Mouse (Mus musculus) olfactory bulb, adult 2 months (tissue): ENCODE measurements around the gene Uroc1. TPM values are rescaled to one million over a fixed set of nuclear protein-coding genes. Genes with fewer than 3 reads are reported as not detected.

ENCODE experiments used
- H3K27ac ChIP-seq: fragments of 200-500 bp; 2 replicates; pipeline ENCODE4 v1.5.1; 2012; ENCODE audit warnings: low read depth, low read length; ENCODE audit not compliant: insufficient read depth
- H3K4me1 ChIP-seq: fragments of 200-500 bp; 2 replicates; pipeline ENCODE4 v1.6.1; 2012; ENCODE audit warnings: low read length; ENCODE audit not compliant: control insufficient read depth, insufficient read depth
- H3K4me3 ChIP-seq: fragments of 200-500 bp; 2 replicates; pipeline ENCODE4 v1.5.1; 2012; ENCODE audit warnings: mild to moderate bottlenecking, low read depth, low read length, moderate library complexity; ENCODE audit not compliant: insufficient read depth
- CTCF ChIP-seq: fragments of 200-500 bp; IDR thresholded peaks from 2 replicates; pipeline ENCODE4 v1.5.1; 2012; ENCODE audit warnings: low read depth, mild to moderate bottlenecking, low read length, moderate library complexity; ENCODE audit not compliant: insufficient read depth
- POLR2A ChIP-seq: fragments of 200-500 bp; IDR thresholded peaks from 2 replicates; pipeline ENCODE4 v1.6.1; 2012; ENCODE audit warnings: mild to moderate bottlenecking, low read depth, low read length, moderate library complexity; ENCODE audit not compliant: insufficient read depth
- WGBS: fragments of 180-500 bp; shearing (Covaris S2); methylation state at CpG from one replicate; pipeline ENCODE4 v1.1.7; 2018; 5-methylcytosine and 5-hydroxymethylcytosine counted together
- polyA plus RNA-seq: library from polyadenylated mRNA; stranded (reverse); fragments of >200 nt; gene quantifications from 2 replicates; pipeline ENCODE4 v1.2.4, GENCODE M21; 2012; ENCODE audit warnings: low replicate concordance; ENCODE audit not compliant: missing spikeins, insufficient read depth, insufficient read length

Uroc1 gene
- polyA plus RNA-seq, 1 experiment, result not detected

DNA sequence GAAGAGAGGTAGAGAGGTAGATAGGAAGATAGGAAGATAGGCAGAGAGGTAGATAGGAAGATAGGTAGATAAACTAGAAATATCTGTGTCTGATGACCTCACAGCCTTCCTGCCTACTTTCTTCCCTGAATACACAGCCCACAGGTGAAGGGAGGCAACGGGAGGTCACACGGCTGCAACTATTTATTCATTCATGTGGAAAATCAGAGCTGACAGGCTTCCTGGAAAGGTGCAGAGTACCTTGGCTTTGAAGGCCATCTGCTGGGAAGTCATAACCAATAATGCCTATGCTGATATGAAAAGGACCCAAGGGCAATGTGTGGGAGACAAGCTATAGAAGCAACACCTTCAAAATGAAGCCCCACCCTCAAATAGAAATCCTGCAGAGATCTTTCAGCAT, 9.3 kb downstream of the Uroc1 start:
- H3K4me1 ChIP-seq, result no peaks in the 10 kb centered on the region
- no peak for TF ChIP-seq POLR2A
- TF ChIP-seq CTCF, result no peak
- no peak overlapping the region for H3K27ac ChIP-seq
- WGBS, result 72% methylated on average over 2 of the region's 2 CpGs
- no peak overlapping the region for H3K4me3 ChIP-seq

DNA sequence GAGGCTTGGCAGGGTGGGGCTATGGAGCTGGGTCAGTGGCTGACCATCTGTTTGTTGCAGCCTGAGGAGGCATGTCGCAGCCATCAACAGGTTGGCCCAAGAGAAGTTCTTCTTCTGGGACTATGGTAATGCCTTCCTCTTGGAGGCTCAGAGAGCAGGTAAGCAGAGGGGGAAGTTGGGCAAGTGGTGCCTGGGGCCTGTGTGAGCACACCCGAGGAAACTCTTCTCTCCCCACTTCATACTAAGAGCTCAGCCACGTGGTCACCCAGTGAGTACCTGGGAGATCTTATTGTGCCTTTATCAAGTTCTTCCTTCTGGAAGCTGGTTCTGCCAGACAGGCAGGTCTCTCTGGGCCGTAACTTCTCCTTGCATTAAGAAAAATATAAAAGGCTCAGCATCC, 14.1 kb downstream of the Uroc1 start:
- WGBS, result 90% methylated on average over 4 of the region's 4 CpGs
- TF ChIP-seq POLR2A, result no peak
- no peak for TF ChIP-seq CTCF
- no peak overlapping the region for H3K27ac ChIP-seq
- no peak overlapping the region for H3K4me3 ChIP-seq
- H3K4me1 ChIP-seq, result peaks cover 4% of the 10 kb centered on the region; the same call in 1 of the 2 replicates

DNA sequence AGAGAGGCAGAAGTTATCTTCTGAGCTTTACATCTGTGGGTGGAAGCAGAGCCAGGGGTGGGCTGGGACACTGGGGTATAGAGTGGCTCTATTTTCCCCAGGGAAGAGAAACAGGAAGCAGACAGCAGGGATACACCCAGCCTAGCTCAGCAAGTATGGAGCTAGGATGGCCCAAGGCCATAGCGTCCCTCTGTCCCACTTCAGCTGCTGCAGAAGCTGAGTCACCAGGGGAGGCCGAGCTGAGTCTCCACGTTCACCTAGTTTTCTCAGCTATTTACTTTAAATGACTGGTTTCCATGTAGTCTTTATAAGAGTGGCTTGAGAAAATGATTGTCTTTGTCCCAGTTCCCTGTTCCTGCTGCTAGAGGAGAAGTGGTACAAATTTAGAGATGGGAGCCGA, 15.4 kb downstream of the Uroc1 start:
- WGBS, result 52% methylated on average over 4 of the region's 4 CpGs
- H3K4me3 ChIP-seq, result no peak overlapping the region
- H3K4me1 ChIP-seq, result peaks cover 4% of the 10 kb centered on the region; the same call in 1 of the 2 replicates
- no peak for TF ChIP-seq CTCF
- no peak for TF ChIP-seq POLR2A
- no peak overlapping the region for H3K27ac ChIP-seq

DNA sequence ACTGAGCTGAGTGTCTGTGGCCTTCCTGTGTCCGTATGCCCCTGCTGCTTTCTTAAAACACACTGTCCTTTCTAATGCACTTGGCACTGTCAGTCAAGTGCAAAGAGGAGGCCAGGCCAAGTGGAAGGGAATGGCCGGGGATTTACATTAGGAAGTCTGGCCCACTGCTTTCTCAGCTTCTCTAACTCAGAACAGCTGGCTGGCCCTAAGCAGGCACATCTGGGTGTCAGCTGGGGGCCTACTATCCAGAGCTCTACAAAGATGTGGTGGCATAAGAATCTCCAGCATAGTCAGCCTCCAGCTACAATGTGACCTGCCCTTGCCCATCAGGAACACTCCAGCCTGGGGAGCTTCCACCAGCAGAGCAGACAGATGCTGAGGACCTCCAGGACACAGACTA, 16.9 kb downstream of the Uroc1 start:
- 56% methylated on average over 2 of the region's 2 CpGs for WGBS
- Histone ChIP-seq H3K4me1 (peaks cover 4% of the 10 kb centered on the region; the same call in 1 of the 2 replicates), H3K27ac (no peak overlapping the region), H3K4me3 (no peak overlapping the region)
- TF ChIP-seq POLR2A (no peak), CTCF (no peak)

DNA sequence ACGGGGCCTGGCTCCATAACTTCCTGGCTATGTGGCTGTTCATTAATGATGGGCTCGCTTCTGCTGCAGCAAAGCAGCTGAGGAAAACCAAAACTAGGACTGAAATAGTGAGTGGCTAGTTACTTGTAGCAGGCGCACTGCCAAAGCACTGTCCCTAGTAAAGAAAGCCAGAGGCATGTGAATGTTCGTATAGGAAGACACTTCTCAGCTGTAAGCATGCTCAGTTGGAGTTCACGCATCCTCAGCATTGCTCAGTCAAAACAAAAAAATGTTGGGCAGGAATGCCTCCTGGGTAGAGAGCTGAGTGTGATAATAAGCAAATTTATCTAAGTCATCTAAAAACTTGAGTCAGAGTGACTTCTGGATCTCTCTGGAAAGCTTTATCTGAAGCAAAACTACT, 25.1 kb downstream of the Uroc1 start:
- Histone ChIP-seq H3K4me1 (peaks cover 11% of the 10 kb centered on the region), H3K4me3 (no peak overlapping the region), H3K27ac (no peak overlapping the region)
- TF ChIP-seq POLR2A, result no peak
- no peak for TF ChIP-seq CTCF
- WGBS, result 68% methylated on average over 5 of the region's 5 CpGs

DNA sequence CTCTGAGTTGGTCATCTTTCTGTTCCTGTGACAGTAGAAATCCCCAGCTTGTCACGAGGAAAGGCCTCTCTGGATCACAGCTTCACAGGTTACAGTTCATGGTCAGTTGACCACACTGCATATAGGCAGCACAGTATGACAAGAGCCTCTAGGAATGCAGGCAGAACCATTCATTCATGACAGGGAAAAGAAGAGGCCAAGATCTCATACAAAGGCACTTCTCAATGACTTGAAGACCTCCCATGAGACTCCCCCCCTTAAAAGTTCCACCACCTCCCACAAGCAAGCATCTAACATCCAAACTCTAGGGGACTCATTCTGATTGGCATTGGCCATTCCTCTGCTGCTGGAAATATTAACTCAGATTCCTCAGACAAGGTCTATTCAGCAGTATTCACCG, 26.4 kb downstream of the Uroc1 start:
- peaks cover 11% of the 10 kb centered on the region for H3K4me1 ChIP-seq
- WGBS, result 54% methylated on average over 2 of the region's 2 CpGs
- TF ChIP-seq POLR2A, result no peak
- TF ChIP-seq CTCF, result no peak
- H3K27ac ChIP-seq, result no peak overlapping the region
- H3K4me3 ChIP-seq, result no peak overlapping the region

DNA sequence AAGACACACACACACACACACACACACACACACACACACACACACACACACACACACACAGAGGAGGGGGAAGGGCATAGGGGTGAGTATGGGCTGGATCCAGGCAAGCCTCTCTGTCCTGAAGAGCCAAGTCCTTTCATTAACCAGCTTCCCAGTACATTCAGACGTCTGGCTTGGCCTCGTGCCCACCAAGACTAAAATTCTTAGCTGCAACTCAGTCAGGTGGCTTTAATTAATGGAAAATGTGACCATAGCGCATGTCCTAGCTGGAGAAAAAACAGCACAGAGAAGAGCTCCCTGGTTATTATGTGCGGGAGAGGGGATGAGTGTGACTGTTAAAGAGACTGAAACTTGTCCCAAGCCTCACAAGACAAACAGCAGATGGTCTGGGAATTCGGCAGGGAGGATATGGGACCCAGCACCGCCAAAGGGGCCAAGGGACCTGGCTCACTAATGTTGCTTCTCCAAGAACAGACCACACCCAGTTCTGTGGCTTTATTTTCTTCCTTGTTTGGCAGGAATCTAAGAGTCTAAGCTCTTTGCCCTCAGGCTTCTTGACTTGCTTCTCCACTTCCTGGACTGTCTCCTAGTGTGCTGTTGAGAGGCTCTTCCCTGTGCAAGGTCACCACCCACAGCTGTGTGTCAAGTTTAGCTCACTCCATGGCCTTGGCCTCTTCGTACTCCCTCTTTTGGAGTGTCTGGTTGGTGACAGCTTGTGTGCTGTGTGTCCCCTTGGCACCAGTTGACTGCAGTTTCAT, 27.1 kb downstream of the Uroc1 start:
- 27% methylated on average over 7 of the region's 7 CpGs for WGBS
- TF ChIP-seq POLR2A (no peak), CTCF (no peak)
- no peak overlapping the region for H3K27ac ChIP-seq
- no peak overlapping the region for H3K4me3 ChIP-seq
- peaks cover 11% of the 10 kb centered on the region for H3K4me1 ChIP-seq

DNA sequence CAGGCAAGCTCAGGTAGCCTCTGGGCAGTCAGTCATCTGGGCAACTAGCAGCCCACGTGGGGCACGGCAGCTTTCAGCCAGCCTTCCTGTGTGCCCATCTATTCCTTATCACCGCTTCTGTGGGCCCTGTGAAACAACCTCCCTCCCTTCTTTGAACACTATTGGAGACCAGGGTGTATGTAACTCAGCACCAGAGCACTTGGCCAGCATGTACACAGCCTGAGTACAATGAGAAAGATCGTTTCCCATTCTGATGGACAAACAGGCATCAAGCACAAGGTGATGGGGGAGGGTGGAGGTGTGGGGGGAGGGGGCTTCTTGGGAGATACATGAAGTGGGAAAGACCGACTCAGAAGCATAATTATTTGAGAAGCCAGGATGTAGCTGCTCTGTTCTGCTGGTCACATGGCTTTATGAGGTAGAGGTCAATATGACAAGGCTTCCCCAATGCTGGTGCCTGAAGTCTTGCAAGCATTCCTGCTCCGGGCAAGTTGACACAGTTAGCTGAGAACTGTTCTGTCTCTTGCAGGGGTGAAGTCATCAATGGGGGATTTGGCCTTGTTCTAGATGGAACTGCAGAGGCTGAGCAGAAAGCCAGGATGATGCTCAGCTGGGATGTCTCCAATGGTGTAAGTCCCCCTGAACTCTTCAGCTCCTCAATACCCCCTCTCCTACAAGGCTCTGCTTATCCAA, 28.0 kb downstream of the Uroc1 start:
- 89% methylated on average over 6 of the region's 6 CpGs for WGBS
- no peak overlapping the region for H3K4me3 ChIP-seq
- TF ChIP-seq CTCF, result no peak
- TF ChIP-seq POLR2A, result no peak
- H3K27ac ChIP-seq, result no peak overlapping the region
- H3K4me1 ChIP-seq, result peaks cover 11% of the 10 kb centered on the region

DNA sequence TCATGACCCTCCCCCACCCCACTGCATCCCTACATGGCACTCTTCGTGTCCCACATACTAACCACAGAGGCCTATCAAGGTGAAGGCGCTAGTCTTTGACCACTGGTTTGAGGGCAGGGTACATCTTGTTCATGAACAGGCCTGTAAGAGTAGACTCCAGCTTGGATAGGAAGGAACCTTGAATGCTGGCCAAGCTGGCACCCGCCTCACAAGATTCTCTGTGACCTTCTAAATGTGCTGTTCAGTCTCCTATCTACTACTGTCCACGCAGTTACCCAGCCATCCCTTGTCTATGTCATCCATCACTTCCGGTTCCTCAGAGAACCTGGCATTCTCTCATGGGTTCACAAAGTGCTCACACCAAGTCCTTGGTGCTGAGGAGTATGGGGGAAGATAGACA, 30.2 kb downstream of the Uroc1 start:
- no peak for TF ChIP-seq CTCF
- TF ChIP-seq POLR2A, result no peak
- no peak overlapping the region for H3K27ac ChIP-seq
- no peak overlapping the region for H3K4me3 ChIP-seq
- 92% methylated on average over 5 of the region's 5 CpGs for WGBS
- peaks cover 11% of the 10 kb centered on the region for H3K4me1 ChIP-seq
